Mouse (Mus musculus) spleen, adult 2 months (tissue): Measurements from ENCODE around the gene Pax4.

Source experiments
- CTCF ChIP-seq: fragments of 200-500 bp; IDR thresholded peaks from 2 replicates; pipeline ENCODE4 v1.5.1; 2011; ENCODE audit warnings: mild to moderate bottlenecking, inconsistent platforms; ENCODE audit not compliant: insufficient read depth, insufficient read length, insufficient replicate concordance; ENCODE audit errors: extremely low read depth
- POLR2A ChIP-seq: fragments of 200-500 bp; IDR thresholded peaks from 2 replicates; pipeline ENCODE4 v1.6.1; 2011; ENCODE audit warnings: low read depth, low read length, inconsistent platforms

DNA sequence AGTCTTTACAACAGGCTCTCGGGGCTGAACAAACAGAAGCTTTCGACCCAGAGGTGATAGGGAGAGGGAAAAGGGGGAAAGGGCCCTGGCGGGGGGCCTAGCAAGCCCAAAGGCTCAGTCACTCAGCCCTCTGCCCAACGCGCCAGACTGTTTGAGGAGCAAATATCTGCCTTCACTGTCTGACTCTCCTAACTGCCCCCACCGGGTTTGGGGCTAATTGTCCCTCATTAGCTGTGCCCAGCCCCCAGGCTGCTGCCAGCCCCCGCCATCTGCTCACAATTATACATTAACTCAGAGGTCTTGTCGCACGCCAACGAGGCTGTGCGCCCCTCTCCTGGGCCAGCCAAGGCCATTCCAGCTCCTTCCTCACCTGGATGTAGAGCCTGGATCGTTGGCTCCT is 1.8 kb upstream of the Pax4 start:
- TF ChIP-seq CTCF (no peak), POLR2A (no peak)
